Mouse (Mus musculus) adipose tissue, adult 10 weeks (tissue): ENCODE measurements around the gene Ggnbp2. TPM values are rescaled to one million over a fixed set of nuclear protein-coding genes. Genes with fewer than 3 reads are reported as not detected.

Experiments used
- polyA plus RNA-seq: library from polyadenylated mRNA; stranded (reverse); fragments of 350-450 nt; fragmentation: Illumina TruSeq; extraction: RNeasy Lipid Tissue Mini Kit (QIAGEN cat#74804); gene quantifications from one replicate; pipeline ENCODE4 v1.2.3, GENCODE M21; 2014; ENCODE audit warnings: low read depth, low replicate concordance

Ggnbp2 gene
- polyA plus RNA-seq: 78.5 TPM

GRCm38 (mm10) chr11:84870337-84871043 is at the start of gene Ggnbp2:
Gene Ggnbp2, minus strand, starts transcription at chr11:84870817.

GRCm38 (mm10) chr11:84916053-84916702 is 45.6 kb upstream of the Ggnbp2 start, which contains the start of gene Znhit3:
Gene Znhit3, minus strand, starts transcription at chr11:84916366.

GRCm38 (mm10) chr11:84879772-84880464 is 9.3 kb upstream of the Ggnbp2 start, which contains the start of the genes Myo19 and Pigw:
Gene Myo19, plus strand, starts transcription at chr11:84880148.
Gene Pigw, minus strand, starts transcription at chr11:84880285.

GRCm38 (mm10) chr11:84828516-84829399 is 41.9 kb downstream of the Ggnbp2 start, which contains the start of gene Dhrs11:
Gene Dhrs11, minus strand, starts transcription at chr11:84828994.

GRCm38 (mm10) chr11:84818961-84819692 is 51.5 kb downstream of the Ggnbp2 start, which contains the start of gene Mrm1:
Gene Mrm1, minus strand, starts transcription at chr11:84819515.

Other genes with a start within 250 kb of the Ggnbp2 start
- 7.5 TPM for gene Mrm1, start 51.3 kb downstream of the Ggnbp2 start, polyA plus RNA-seq
- gene Dhrs11, start 41.8 kb downstream of the Ggnbp2 start, polyA plus RNA-seq: 12.5 TPM
- gene Myo19, start 9.3 kb upstream of the Ggnbp2 start, polyA plus RNA-seq: 8.1 TPM
- gene Pigw, start 9.5 kb upstream of the Ggnbp2 start, polyA plus RNA-seq: 6.4 TPM
- 16.7 TPM for gene Znhit3, start 45.5 kb upstream of the Ggnbp2 start, polyA plus RNA-seq
- gene Car4, start 87.0 kb upstream of the Ggnbp2 start, polyA plus RNA-seq: 124 TPM